Mouse (Mus musculus) cerebellum, adult 11-12 months (tissue): ENCODE measurements at regions not wholly inside any gene's neighbourhood (a gene's known extent, or its start where the extent isn't known, plus 50 kb on each side); places are given as distances from the start of the nearest gene placed in this dataset.

Experiments used
- DNase-seq: peaks from one replicate; pipeline ENCODE4 v3.0.0; 2022

DNA sequence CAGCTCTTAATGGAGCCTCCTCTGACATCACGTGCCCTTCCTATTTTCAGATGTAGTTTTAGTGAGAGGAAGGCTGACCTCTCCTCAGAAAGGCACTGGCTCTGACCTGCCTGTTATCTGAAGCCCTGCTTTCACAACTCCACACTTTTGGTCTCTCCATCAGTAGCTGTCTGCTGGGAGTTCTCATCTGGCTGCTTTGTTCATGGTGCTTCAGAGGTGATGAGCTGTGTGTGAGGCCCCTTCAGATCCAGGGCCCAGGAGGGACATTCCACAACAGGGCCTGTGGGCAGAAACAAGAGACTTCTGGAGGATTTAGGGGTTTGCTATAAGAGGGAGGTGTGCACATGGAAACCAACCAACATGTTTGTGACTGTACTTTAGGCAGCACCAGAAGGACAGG lies 50.8 kb upstream of the Fhl2 start:
- no peak for DNase-seq

- DNase-seq, result no peak
Measured at GRCm38 (mm10) chr1:43250281-43250680, 53.5 kb upstream of the Fhl2 start.

GRCm38 (mm10) chr1:43251356-43251755 lies 54.6 kb upstream of the Fhl2 start:
- DNase-seq, result no peak

DNA sequence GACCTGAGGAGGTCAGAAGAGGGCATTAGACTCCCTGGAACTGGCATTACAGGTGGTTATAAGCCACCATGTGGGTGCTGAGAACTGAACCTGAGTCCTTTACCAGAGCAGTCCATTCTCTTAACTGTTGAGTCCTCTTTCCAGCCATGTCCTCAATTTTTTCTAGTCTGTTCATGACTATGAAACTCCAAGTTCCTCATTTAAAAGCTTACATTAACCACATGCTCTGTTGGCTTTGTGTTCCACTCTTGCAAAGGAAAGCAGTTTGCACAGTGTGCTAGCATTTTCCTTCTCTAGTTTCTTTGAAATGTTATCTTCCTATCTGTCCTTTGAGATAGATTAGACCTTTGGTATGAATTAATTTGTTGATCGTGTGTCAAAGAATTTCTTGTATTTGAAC lies 57.3 kb upstream of the Fhl2 start:
- DNase-seq, result no peak

GRCm38 (mm10) chr1:43256078-43256477 lies 59.3 kb upstream of the Fhl2 start:
- no peak for DNase-seq

- no peak for DNase-seq
Measured at GRCm38 (mm10) chr1:43257909-43258308, 61.1 kb upstream of the Fhl2 start.

GRCm38 (mm10) chr1:43259841-43260240 lies 63.1 kb upstream of the Fhl2 start:
- no peak for DNase-seq

- DNase-seq, result no peak
Measured at GRCm38 (mm10) chr1:43260491-43260890, 63.7 kb upstream of the Fhl2 start.

GRCm38 (mm10) chr1:43264407-43264889 lies 67.7 kb upstream of the Fhl2 start:
- peak; percentile 15 for DNase-seq

DNA sequence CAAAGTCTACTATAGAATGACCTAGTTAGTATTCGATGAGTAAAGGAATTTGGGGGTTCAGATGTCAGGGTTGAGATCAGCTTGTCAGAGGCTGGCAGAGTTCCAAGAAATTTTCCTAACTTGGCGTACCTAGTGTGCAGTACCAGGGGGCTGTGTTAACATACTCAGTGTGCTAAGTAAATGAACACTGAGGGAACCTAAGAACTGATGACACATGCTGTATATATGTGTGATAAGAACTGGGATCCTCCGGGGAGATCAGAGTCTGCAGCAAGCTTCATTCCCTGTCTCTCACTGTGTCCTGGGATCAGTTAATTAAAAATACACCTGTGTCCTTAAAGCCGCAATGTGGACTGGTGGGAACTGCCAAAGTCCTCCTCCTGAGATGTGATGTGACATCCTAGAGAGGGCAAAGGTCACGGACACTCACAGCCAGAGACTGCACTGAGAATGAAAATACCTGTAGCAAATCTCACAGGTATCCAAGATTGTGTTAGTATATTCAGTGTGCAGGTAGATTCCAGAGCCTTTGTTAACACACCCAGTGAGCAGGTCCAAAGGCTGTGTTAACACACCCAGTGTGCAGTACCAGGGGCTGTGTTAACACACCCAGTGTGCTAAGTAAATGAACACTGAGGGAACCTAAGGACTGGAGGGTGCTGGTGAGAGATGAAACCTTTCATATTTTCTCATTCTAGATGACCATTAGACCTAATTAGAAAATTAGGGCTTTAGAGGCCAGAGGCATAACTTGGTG lies 69.1 kb upstream of the Fhl2 start:
- no peak for DNase-seq

GRCm38 (mm10) chr1:43269685-43270084 lies 72.9 kb upstream of the Fhl2 start:
- DNase-seq, result no peak

GRCm38 (mm10) chr1:43273236-43273868 lies 76.6 kb upstream of the Fhl2 start:
- DNase-seq, result no peak

GRCm38 (mm10) chr1:43291736-43292135 lies 95.0 kb upstream of the Fhl2 start:
- no peak for DNase-seq

GRCm38 (mm10) chr1:43292561-43292960 lies 95.8 kb upstream of the Fhl2 start:
- no peak for DNase-seq

- no peak for DNase-seq
Measured at GRCm38 (mm10) chr1:43294221-43295012, 97.6 kb upstream of the Fhl2 start.

DNA sequence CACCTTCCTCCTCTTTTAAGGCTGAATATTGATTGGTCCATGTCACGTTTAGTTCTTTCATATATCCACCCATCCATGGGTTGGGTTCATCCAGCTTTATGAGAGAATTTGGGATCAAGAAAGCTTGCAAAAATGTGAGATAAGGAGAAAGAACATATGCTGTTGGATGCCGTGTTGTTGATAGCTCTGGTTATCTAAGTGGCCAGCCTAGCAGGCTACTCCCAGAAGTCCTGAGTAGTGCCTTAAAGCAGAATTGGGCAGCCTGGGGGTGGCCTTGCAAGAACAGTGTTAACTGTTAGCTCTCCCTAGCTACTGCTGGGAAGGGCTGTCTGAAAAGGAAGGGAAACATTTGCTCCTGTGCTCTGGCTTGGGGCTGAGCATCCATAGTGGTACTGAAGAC lies 100.8 kb upstream of the Fhl2 start:
- DNase-seq, result no peak

DNA sequence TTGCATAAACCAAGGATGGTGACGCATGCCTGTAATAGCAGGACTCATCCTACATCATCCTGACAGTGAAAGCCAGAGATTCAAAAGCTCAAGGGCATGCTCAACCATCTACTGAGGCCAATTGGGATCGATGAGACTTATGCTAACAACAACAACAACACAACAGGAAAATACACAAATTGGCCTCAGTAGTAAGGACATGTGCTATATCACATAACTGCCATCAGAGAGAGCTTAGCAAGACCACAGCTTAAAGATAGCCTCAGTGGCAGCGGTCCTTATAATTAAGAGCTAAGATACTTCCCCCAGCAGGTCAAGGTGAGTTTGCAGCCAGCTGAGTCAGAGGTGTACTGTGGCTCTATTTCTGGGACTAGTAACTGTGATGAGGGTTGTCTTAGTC lies 102.0 kb upstream of the Fhl2 start:
- no peak for DNase-seq

GRCm38 (mm10) chr1:43299490-43300302 lies 102.9 kb upstream of the Fhl2 start:
- no peak for DNase-seq

GRCm38 (mm10) chr1:43300676-43301075 lies 103.9 kb upstream of the Fhl2 start:
- no peak for DNase-seq

DNA sequence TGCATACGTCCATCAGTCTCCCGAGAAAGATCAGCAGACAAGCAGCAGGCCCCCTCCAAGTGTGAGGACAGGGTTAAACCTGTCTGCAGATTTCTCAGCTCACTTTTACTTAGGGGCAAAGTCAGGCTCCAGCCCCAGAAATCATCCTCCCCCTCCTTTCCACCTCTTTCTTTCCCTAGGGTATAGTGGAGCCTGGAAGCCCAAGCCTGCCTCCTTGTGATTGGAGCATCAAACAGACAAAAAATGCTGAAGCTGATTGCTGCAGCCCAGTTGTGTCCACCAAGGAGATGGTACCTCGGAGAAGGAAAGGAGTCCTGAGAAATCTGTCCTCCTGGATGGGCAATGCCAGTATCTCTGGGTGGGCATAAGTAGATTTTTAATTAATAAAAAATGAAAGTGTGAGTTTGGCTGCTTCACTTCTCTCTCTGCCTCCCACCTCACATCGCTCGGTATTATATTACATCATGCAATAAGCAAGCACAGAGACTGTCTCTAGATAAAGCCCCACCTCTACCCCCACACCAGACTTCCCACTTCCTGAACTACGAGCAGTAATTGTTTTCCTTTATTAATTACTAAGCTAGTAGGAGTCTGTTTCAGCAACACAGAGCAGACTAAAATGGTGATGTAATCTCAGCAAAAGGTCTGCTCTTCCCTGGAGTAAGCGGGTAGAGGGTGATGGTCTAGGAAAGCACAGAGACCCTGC lies 105.2 kb upstream of the Fhl2 start:
- no peak for DNase-seq

- no peak for DNase-seq
Measured at GRCm38 (mm10) chr1:43302657-43303056, 105.9 kb upstream of the Fhl2 start.
